Mouse (Mus musculus) erythroblast, adult 5-6 weeks (primary cell): Measurements from ENCODE around the gene Gm10974. TPM values are rescaled to one million over a fixed set of nuclear protein-coding genes. Genes with fewer than 3 reads are reported as not detected.

ENCODE experiments used
- ATAC-seq: replicated peaks from 2 replicates; pipeline ENCODE4 v1.8.0; 2016; ENCODE audit warnings: moderate number of reproducible peaks, mild to moderate bottlenecking, moderate TSS enrichment, inconsistent platforms; ENCODE audit not compliant: poor library complexity, low FRiP score, severe bottlenecking
- total RNA-seq, 2 experiments: library from RNA; stranded (forward) in 1 of 2; stranded (reverse) in 1 of 2; fragments of 150-400 nt in 1 of 2; fragments of 200-764, 138-1000 nt in 1 of 2; gene quantifications; 2 replicates each; pipeline versions ENCODE4 v1.2.3 to v1.2.4; 2015 to 2017; ENCODE audit warnings: low replicate concordance in 2 of 2

Gm10974 gene
- total RNA-seq (2015; ENCODE audit: low replicate concordance) (not detected in 2 replicates), total RNA-seq (2017; ENCODE audit: low replicate concordance) (not detected in 2 replicates)

DNA sequence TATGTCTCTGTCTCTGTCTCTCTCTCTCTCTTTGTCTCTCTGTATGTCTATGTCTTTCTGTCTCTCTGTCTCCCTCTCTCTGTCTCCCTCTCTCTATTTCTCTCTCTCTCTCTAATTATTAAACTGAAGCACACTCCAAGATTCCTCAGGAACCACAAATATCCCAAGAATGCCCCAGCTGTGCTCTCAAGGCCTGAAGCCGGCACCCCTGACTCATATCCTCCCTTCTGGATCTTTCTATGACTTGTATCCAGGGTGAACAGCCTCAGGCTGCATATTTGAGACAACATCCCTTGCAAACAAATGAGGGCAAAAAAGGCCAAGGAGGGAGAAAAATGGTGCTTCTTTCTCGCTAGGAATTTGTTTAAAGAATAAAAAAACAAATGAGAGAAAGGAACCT is at the start of gene Gm10974:
Gm10974 (plus strand) TSS at position 2 of the 400 bp plus-strand sequence.
- no peak for ATAC-seq

DNA sequence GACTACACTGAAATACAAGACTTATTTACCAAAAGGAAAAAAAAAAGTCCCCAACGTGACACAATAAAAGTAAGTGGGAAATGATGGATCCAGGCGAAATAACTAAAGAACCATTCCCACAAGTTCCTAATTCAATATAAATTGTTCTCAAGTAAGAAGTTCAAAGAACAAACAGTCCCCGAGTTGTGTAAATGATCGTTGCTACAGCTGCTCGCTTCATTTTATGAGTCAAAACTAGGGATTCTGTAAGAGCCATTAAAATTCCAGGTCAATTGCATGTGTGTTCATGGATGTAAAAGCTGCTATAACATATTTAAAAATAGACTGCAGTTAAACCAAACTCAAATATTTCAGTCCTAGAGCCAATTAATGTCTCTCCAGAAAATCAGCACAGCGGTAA is 47.6 kb upstream of the Gm10974 start:
- no peak for ATAC-seq

DNA sequence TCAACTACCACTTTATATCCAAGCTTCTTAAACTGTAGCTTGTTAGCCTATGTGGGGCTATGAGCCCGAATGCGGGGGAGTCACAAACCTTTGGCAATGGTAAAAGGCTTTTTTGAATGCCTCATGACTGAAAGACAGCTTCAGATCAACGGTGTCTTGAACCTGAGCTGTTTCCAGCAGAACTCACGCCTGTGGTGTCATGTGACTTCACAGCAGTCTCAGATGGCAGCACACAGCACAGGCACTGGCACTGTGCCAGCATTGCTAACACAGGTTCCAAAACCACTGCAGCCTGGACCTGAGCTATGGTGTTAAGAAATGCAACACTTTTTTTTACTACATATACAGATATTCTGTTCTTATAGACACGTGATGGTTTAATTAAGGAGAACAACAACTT is 44.7 kb upstream of the Gm10974 start:
- ATAC-seq, result no peak

DNA sequence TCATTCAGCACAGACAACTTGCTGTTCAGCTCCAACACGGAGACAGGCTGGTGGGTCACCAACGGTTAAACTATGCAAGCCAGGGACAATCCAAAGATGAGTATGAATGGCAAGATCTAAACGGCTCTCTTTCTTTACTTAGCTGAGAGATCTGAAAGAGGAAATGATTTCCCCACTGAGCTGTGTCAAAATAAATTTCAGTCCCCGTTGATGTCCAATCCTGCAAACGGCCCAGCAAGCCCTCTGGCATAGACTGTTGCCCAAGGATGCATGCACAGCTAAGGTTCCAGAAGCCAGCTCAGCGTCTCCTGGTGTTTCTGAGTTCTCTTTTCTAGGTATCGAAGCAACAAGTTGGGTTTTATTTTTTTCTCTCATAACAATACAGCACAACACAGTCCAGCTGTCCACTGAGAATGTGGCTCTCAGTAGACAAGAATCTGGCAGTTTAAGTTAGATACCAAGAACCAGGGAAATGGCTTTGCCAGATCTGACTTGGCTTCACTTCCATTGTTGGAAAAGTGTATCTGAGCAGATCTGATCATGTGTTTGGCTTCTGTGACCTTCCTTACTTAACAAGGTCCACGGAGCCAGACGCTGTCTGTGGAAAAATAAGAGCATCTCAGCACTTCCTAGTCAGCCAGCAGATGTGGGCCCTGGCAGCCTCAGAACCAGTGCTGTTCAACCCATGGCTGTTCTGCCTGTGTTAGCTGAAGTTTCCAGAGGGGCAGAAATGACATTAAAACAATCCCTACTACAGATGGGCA is 42.3 kb upstream of the Gm10974 start:
- ATAC-seq, result no peak

DNA sequence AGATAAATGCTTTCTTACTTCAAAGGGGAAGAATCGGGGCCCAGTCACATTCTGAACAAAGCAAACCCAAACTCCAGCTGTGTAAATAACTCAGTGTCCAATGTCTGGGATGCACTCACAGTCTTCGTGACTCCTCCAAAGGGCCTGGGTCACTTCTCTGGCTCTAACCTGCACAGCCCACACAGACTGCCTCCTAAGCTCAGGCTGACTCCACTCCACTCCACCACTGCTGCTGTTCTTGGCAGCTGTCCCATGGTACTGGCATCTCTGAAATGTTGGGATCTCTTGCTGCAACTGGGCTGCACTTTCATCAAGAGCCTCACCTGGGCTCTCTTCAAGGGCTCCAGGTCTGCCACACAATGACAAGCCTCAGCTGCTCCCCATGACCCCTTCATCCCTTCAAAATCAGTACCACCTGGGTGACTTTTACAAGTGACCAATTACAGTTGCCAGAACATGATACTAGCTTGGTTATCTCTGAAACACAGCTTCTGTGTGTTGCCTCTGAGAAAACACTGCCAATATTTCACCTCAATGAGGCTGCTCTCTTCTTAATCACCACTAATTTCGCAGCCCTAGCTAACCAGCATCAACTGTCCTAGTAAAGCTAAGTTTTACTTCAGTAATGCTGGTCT is 40.2 kb upstream of the Gm10974 start:
- no peak for ATAC-seq

DNA sequence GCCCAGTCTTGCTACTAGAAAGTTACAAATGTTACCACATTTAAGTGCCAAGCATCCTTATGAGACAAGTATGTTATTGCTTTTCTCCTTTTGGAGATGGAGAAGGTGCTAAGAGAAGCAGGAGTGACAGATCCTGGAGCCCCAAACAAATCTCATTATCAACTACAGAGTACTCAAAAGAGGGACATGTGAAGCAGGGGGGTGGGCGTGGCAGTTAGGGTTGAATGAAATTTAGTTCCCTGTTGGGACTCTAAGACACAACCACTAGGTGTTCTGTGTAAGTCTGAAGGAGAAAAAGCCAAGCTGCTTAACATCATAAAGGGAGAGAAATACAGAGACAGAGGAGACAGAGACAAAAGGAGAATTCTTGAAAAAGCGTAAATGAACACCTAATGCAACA is 38.2 kb upstream of the Gm10974 start:
- no peak for ATAC-seq

DNA sequence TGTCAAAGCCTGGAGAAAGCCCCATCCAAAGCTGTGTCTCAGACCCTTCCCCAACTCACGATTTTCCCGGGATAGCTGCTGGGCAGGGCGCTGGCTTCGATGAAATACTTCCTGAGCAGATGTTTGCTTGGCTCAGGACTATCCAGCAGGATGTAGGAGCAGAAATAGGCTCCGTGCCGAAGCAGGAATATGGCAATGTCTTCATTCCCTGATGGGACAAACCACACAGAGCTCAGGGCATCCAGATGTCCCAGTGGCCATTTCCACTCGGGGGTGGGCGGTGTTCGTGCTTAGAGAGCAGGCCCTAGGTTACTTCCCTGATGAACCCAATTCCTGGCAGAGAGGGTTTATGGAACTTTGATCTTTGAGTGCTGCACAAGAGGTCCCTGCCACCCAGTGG is 35.1 kb upstream of the Gm10974 start:
- ATAC-seq, result no peak

DNA sequence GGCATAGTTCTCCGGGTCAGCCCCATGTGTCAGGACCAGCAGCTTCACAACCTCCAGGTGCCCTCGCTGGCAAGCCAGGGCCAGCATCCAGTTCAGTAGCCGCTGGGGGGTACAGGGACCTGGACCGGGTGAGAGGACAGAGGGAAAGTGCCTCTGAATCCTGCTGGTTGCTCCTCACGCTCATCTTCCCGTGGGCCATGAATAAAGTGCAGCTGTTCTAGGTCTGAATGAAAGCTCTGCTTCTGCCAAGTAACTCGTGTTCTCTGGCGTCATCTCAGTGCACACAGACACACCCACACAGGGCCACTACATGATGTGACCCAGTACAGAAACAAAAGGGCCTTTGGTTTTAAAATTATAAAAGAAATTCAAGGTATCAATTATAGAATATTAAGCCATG is 33.4 kb upstream of the Gm10974 start:
- no peak for ATAC-seq

DNA sequence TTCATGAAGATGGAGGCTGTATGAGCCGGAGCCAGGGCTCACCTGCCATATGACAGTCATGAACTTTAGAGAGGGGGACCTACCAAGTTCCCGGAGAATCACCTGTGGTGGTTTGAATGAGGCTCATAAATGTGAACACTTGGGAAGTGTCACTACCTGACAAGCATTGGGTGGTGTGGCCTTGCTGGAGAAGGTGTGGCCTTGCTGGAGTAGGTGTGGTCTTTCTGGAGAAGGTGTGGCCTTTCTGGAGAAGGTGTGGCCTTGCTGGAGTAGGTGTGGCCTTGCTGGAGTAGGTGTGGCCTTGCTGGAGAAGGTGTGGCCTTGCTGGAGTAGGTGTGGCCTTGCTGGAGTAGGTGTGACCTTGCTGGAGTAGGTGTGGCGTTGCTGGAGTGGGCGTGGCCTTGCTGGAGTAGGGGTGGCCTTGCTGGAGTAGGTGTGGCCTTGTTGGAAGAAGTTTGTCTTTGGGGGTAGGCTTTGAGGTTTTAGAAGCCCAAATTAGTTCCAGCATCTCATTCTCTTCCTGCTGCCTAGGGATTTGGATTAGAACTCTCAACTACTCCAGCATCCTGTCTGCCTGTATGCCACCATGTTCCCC is 31.7 kb upstream of the Gm10974 start:
- no peak for ATAC-seq

DNA sequence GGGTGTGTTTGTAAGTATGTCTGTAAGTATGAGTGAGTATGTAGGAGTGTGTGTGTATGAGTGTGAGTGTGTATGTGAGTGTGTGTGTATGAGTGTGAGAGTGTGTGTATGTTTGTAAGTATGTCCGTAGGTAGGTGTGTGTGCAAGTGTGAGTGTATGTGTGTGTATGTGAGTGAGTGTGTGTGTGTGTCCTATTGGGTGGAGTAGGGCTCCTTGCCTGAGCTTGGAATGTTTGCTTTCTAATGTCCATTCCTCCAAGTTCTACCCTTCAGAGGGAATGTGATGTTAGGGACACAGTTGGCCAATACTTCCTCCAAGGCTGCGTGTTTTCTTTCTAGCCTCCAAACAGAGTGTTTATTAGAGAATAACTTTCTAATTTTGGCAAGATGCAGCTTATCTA is 28.8 kb upstream of the Gm10974 start:
- ATAC-seq, result no peak

DNA sequence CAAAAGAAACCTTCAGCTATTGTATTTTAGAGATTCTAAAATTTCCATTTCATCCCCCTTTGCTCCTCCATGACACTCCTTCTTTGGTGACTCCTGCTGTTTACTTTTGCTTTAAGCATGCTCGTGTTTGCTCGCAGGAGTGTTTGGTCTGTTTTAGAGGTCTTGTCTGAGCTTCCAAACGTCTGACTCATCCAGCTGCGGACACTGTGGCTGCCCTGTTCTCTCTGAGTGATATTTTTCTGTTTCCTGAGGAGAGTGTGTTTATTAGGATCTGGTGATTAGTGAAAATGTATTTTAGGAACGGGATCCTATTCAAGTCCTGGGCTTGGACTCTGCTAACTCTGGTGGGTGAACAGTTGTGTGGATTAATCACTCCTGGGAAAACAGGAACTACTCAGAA is 26.1 kb upstream of the Gm10974 start:
- no peak for ATAC-seq

DNA sequence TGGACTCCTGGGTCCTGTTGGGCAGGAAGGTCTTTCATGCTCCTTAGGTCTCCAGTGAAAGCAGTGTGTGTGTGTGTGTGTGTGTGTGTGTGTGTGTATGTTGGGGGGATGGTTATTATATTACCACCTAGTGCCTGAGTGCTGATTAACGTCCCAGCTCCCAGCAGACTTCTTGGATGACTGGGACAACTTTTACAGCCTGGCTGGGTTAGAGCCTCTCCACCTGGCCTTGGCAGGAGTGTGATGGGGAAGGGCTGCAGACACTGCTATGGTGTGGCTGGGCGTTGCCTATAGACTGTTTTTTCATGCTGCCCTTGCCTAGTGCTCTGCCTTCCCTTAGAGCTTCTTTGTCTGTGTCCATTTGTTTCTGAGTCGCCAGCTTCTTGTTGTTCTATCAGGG is 25.7 kb upstream of the Gm10974 start:
- ATAC-seq, result no peak

DNA sequence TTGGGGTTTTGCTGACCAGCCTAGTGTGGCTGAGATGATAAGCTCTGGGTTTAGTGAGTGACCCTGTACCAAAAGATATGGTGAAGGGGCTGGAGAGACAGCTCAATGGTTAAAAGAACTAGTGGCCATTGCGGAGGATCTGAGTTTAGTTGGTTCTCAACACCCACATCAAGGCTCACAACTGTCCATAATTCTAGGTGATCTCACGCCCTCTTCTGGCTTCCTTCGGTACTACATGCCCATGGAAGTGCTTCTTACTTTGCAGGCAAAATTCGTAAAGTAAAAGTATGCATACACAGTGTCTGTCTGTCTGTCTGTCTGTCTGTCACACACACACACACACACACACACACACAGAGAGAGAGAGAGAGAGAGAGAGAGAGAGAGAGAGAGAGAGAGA is 23.4 kb upstream of the Gm10974 start:
- ATAC-seq, result no peak

DNA sequence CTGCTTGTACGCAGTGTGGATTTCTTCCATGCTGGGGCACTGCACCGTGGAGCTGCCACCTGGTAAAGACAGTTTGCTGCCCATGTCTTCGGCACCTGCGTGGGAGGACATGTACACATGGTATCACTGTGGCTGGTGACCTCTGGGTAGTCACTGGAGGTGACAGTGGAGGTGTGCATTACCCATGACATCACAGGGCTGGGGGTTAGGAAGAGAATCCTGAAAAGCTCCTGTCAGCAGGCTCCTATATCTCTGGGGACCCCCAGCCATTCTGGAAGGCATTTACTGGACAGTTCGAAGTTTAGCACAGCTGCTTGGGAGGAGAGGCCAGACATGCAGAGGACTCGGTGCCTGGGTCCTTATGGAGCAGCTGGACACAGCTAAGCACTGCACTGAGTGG is 22.9 kb upstream of the Gm10974 start:
- no peak for ATAC-seq

DNA sequence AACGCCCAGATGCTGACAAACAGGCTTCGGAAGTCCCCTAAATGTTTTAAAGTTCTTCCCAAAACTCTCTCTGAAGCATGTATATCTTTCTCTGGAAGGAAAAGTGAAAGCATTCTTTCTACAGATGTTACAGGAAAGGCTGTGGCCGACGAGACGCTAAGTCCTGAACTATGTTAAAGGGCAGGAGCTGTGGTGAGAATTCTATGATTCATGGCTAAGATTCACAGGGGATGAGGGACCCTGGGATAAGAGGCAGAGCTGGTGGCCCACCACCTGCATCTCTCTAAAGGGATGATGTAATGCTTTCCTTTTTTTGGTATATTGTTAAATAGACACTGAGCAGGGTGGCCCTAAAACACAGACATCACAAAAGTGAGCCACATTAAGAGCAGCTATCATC is 22.4 kb upstream of the Gm10974 start:
- ATAC-seq, result no peak

DNA sequence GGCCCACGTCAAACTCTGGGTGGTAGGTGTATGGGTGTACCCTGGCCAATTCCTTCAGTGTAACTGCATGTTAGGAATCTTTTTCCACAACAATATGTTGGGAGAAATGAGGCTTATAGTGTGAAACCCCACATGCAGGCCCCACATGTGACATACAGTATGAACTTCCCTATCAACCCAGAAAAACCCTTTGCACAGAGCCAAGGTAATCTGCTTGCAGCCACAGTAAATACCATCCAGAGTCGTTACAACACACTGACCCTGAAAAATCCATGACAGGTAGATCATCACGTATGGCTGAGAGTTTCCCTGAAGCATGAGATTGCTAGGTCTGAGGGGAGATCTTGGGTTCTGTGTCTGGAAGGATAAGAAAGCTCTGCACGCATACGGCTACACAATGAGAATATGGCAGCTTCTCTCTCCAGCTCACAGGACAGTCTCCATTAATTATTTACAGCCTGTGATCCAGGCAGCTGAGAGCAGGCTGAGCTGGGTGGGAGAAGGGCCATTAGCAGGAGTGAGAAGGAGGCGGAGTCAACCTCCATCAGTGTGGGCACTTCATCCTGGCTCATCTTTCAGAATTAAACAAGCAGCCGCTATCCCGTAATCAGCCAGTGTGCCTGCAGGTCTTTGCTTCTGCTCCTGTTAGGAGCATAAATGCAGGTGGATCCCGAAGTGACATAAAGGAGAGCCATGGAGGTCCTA is 18.6 kb upstream of the Gm10974 start:
- ATAC-seq, result no peak

DNA sequence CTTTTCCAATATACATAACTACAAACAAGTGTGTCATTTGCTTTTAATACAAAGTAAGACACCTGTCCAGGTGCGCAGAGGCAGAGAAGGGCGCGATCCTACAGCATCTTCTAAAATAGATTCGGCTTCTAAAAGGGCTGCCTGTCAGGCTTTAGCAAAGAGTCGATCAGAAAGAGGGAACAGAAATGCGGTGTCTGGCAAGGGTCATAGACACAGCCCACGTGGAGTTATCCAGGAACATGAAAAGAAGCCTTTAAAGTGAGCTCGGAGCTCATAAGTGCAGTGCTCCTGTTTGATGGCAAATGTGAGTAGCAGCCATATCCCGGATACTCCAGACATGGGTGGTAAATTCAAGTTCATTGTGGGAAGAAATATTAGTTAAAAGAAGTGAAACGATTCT is 17.1 kb upstream of the Gm10974 start:
- no peak for ATAC-seq

DNA sequence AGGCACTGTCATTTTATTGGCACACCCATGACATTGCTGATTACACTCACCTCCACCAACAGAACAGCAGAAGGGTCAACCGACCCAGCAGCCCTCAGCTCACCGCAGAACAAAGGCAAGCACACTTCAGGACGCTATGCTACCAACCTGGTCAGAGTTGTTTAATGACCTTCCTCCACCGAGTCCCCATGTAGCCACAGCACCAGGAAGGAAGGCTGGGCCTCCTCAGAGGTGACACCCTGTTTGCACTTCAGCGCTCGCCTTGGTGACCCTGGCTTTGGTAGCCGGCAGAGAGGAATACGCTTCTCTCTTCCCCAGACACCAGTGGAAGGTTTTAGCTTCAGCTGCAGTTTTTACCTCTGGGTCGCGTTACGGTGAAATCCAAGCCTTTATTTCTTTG is 16.0 kb upstream of the Gm10974 start:
- ATAC-seq, result no peak

DNA sequence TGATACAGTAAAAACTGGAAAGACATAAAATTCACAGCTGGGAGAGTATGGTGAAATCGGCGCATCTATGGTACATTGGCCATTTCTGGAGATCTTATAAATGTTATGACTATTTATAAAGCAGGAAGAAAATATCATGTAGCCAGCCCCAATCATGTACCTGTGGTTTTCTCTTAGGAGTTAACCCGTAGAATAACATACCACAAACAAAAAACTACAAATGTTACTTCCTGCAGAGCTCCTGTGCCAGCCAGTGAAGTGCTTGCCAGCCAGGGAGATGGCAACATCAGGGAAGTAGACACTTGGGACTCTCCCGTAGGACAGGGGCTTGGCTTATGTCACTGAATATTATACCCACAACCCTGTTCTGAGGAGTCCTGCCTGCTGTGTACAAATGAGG is 14.6 kb upstream of the Gm10974 start:
- ATAC-seq, result no peak

DNA sequence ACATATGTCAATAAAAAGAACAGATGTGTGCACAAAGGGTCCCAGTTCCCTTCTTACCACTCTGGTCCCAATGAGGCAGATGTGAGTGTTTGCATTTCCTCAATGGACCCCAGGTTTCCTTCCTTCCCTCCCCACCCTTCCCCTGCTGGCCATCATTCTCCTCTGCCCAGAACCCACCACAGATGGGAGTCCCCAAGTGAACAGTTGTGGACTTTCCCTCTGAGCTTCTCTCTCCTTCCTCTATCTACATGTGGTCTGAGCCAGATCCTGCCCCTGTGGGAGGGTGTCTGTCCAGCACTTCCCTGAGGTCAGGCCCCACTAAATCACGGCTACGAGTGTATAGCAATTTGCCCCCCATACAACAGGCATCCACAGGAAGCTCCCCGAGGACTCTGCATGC is 10.8 kb upstream of the Gm10974 start:
- ATAC-seq, result no peak
